Mouse (Mus musculus): ENCODE data around the gene Flywch2.
A peak's percentile ranks its signal among the peaks of the same experiment; 100 is the strongest.

Flywch2 gene

DNA sequence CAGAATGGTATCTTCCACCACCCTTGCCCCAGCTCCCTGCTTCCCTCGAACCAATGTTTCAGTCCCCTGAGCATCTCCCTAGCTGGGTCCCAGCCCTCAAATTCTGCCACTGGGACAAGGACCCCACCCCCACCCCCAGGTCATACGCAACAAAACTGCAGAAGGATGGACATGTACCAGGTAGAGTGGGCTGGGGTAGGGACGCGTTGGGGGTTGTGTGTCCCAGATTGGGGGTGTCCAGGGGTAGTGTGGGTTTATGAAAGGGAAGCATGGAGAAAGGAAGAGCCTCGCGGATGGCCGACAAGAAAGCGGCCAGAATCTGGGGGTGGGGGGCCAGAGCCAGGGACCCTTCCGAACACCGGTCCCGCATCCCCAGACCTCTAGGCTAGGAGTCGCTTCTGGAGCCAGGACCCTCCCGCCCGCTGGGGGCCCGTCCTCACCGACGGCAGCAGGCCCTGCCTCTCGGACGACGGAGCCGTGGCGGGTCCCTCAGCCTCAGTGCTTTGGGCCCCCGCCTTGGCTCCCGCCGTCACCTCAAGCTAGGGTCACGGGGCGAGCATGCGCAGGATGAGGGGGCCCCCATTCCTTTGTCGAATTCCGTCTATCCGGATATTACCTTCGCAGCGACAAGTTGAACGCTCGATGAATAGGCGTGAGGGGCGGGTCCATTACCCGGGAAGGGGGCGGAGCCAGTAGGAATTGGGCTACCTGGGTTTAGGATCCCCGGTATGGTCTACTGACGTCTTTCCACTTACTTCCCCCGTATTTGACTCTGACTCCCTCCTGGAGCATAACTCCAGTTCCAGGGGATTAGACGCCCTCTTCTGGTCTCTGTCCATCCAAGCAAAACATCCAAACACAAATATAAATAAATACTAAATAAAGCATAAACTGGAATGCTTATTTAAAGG lies at the start of gene Flywch2:
TSS of gene Flywch2 (minus strand) at position 521 of the 911 bp plus-strand sequence.
- DNase-seq (ENCODE audit: low read depth, low spot score) = peak; percentile 98

DNA sequence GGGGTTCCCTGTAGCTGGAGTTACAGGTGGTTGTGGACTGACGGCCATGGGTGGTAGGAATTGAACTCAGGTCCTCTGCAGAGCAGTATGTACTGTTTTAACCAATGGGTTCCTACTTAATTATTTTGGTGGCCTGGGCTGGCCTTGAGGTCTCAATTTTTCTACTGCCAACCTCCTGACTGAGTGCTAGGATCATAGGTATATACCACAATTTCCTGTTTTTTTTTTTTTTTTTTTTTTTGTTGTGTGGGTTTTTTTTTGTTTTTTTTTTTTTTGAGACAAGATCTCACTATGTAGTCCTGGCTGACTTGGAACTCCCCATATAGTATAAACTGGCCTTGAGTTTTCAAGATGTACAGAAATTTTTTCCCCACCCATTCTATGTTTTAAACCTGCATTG lies 45.3 kb upstream of the Flywch2 start:
- DNase-seq (ENCODE audit: low read depth, low spot score) = no peak

DNA sequence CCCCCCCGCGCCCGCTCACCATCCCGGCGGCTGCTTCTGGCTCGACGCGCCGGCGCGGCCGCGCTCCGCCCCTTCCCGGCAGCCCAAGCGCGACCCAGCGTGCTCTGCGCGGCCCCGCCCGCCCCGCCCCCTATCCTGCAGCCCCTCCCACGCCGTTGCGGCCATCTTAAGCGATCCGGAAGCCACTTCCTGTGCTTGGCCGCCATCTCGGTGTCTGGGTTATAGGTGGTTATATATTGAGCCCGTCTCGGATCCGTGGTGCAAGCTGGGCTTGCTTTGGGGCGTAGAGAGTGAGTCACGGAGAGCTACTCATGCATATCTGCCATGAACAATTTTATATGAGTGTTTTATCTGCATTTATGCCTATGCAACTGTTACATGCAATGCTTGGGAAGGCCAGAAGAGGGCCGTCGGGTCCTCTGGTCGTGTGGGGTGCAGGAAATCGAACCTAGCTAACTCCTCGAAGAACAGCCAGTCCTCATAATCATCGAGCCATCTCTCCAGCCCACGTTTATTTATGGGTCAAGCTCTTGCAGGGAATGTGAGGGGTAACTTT lies 43.3 kb upstream of the Flywch2 start, which contains the start of gene Elob:
TSS of gene Elob (minus strand) at position 73 of the 556 bp plus-strand sequence.
- DNase-seq (ENCODE audit: low read depth, low spot score) = peak; percentile 96

GRCm38 (mm10) chr17:23828271-23829001 lies 42.6 kb upstream of the Flywch2 start:
- DNase-seq (ENCODE audit: low read depth, low spot score) = peak; percentile 45

- no peak for DNase-seq (ENCODE audit: low read depth, low spot score)
Measured at GRCm38 (mm10) chr17:23825591-23825990, 39.7 kb upstream of the Flywch2 start.

GRCm38 (mm10) chr17:23823614-23824013 lies 37.7 kb upstream of the Flywch2 start:
- no peak for DNase-seq (ENCODE audit: low read depth, low spot score)

DNA sequence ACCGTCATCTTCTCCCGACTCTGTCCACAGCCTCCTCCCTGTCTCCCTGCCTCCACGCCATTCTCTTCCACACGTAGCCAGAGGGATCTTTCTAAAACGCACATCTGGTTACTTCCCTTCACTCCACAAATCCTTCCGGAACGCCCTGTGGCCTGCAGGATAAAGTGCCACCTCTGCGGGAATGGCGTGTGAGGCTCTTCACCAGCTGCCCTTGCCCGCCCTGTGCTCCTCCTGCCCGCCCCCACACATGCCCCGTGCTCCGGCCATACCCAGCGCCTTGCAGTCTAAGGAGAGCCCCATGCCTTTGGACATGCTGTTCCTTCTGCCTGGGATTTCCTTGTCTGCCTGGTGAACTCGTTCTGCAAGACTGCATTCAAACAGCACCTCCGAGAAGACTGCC lies 37.1 kb upstream of the Flywch2 start:
- DNase-seq (ENCODE audit: low read depth, low spot score) = no peak

GRCm38 (mm10) chr17:23822094-23822493 lies 36.2 kb upstream of the Flywch2 start:
- DNase-seq (ENCODE audit: low read depth, low spot score) = no peak

DNA sequence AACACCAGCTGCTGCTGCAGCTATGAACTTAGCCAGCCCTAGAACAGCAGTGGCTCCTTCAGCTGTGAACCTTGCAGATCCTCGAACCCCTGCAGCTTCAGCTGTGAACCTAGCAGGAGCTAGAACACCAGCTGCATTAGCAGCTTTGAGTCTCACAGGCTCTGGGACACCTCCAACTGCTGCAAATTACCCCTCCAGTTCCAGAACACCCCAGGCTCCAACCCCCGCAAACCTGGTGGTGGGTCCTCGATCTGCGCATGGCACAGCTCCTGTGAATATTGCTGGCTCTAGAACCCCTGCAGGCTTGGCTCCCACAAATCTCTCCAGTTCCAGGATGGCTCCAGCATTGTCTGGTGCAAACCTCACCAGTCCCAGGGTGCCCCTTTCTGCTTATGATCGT lies 34.9 kb upstream of the Flywch2 start:
- DNase-seq (ENCODE audit: low read depth, low spot score) = peak; percentile 51

DNA sequence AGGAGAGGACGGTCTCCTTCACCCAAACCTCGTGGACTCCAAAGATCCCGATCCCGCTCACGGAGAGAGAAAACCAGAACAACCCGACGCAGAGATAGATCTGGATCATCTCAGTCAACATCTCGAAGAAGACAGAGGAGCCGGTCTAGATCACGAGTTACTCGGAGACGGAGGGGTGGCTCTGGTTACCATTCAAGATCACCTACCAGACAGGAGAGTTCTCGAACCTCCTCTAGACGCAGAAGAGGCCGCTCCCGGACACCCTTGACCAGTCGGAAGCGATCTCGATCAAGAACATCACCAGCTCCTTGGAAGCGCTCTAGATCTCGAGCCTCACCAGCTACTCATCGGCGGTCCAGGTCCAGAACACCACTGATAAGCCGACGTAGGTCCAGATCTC lies 33.4 kb upstream of the Flywch2 start:
- DNase-seq (ENCODE audit: low read depth, low spot score) = no peak

DNA sequence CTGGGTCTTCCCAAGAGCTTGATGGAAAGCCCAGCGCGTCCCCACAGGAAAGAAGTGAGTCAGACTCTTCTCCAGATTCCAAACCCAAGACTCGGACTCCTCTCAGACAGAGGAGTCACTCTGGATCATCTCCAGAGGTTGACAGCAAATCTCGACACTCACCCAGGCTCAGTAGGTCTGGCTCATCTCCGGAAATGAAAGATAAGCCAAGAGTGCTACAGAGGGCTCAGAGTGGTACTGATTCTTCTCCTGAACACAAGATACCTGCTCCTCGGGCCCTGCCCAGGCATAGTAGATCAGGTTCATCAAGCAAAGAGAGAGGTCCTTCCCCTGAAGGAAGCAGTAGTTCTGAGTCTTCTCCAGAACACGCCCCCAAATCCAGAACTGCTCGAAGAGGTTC lies 32.7 kb upstream of the Flywch2 start:
- no peak for DNase-seq (ENCODE audit: low read depth, low spot score)

GRCm38 (mm10) chr17:23815641-23816040 lies 29.8 kb upstream of the Flywch2 start:
- no peak for DNase-seq (ENCODE audit: low read depth, low spot score)

- no peak for DNase-seq (ENCODE audit: low read depth, low spot score)
Measured at GRCm38 (mm10) chr17:23807918-23808317, 22.0 kb upstream of the Flywch2 start.

- peak; percentile 69 for DNase-seq (ENCODE audit: low read depth, low spot score)
Measured at GRCm38 (mm10) chr17:23806867-23807266, 21.0 kb upstream of the Flywch2 start.

DNA sequence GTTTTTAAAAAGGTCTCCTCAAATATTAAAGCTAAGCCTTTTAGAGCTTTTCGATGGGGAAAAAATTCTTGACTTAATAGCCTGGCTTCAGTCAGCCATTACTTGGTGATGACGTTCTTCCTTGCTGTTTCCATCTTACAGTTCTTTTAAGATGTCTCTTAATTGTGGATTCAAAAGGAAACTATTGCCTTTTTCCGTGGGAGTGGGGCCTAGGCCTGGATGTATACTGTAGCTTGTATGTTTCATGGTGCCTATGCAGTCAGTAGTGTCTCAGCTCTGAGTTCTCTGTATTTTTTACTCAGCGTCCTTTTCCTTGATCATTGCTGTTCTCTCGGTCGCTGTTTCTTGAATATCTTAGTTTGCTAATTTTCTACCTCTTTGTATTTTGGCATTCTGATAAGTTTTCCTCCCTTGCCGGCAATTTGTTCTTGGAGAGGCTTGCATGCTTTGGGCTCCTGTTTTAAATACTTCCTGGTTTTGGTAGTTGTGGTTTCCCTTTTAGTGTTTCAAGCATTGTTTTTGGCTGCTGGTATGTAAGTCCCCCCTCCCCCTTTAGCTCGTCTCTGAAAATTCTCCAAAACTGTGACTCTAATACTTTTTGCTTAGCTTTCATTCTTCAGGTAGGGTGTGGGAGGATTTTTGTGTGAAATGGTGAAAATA lies 18.7 kb upstream of the Flywch2 start:
- DNase-seq (ENCODE audit: low read depth, low spot score) = no peak

DNA sequence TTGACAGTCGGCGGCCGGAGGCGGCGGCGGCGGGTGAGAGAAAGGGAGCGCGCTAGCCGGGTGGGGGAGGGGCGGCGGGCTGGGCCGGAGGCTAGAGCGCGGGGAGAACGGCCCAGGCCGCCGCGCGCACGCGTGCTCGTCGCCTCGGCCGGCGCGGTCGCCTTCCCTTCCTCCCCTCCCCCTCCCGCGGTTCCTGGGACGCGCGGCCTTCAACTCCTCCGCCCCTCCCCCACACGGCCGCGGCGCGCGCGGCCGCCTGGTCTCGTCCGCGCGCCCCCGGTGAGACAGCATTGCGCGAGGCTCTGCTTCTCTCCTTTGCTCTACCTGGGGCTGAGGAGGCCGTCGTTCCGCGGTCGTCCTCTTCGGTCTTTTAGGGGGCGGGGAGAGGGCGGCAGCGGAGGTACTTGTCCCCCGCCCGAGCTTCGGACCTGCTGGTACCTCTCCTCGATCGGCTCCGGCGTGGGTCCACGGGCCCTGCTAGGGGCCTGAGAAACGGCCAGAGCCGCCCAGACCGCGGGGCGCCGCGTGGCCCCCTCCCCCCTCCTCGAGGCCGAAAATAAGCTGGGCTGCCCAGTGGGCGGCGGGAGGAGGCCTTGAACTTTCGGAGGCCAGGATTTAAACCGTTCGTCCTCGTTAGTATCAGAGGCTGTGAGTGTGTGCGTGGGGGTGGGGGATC lies 17.6 kb upstream of the Flywch2 start:
- peak; percentile 83 for DNase-seq (ENCODE audit: low read depth, low spot score)

DNA sequence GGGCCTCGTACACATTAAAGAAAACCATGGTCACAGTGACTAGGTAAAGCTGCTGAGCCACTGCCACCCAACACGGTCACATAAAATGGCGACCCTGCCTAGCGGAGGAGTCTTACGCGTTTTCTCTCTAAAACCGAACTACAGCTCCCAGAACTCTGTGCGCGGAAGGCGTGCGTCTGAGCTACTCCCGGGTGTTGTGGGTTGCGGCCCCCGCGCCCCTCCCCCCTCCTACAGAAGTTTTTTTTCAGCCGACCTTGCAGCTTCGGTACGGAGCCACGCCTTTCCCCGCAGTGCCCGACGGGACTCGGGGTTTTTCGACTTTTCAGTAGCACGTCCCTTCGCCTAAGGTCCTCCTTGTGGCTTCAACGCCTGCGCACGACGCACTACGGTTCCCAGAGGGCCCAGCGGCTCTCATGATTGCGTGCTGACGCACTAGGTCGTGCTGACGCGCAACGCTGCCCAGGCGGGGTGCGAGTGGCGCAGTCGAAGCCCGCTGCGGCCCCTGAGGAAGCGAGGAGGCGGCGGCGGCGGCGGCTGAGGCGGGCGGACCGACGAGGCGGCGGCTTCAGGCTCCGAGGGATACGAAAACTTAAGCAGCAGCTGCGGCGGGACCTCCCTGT lies 17.0 kb upstream of the Flywch2 start:
- DNase-seq (ENCODE audit: low read depth, low spot score) = peak; percentile 100

- no peak for DNase-seq (ENCODE audit: low read depth, low spot score)
Measured at GRCm38 (mm10) chr17:23801627-23802026, 15.7 kb upstream of the Flywch2 start.

- DNase-seq (ENCODE audit: low read depth, low spot score) = no peak
Measured at GRCm38 (mm10) chr17:23797316-23797715, 11.4 kb upstream of the Flywch2 start.

DNA sequence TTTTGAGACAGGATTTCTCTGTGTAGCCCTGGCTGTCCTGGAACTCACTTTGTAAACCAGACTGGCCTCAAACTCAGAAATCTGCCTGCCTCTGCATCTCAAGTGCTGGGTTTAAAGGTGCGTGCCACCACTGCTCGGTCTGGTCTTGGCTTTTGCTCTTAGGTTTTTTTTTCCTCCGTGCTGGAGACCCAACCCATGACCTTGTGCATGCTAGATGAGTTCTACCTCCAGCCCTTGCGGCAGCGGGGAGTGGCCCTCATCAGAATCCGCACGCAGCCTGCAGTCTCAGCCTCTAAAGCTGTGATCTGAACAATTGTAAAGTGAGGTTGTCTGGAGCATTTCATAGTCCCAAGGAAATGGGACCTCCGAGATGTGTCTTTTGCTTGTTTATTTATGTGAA lies 9.4 kb upstream of the Flywch2 start:
- no peak for DNase-seq (ENCODE audit: low read depth, low spot score)

- DNase-seq (ENCODE audit: low read depth, low spot score) = peak; percentile 65
Measured at GRCm38 (mm10) chr17:23791079-23791357, 5.1 kb upstream of the Flywch2 start.

Data from brain, adult 2 months (tissue).